In the genomic region with DNA sequence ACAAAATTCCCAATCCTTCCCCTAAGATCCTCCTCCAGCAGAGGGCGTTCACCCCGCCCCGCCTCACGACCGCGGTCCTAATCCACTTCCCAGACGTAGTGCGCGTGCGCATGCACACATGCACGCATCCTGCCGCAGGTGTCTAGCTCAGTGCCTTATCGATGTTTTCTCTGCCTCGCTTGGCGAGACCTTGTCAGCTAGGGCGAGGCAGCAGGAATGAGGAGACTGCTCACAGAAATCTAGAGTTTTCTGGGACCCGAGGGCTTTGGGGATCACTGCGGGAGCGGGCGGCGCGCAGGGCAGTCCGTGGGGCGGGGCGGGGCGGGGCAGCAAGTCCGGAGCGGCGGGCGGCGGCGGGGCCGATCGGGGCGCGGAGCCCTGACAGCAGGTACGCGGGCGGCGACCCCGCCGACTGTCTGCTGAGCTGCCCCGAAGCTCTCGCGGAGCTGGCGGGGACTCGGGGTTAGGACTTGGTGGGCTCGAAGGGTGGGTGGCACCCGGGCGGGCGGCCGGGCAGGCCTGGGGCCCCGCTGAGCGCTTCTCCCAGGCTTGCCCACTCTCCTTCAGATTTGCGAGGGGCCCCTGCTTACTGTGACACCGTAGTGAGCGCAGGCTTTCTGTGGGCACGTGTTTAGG, we compare ENCODE assay signal across 7 mouse cellular contexts. TPM values are rescaled to one million over a fixed set of nuclear protein-coding genes. Genes with fewer than 3 reads are reported as not detected.
DNase-seq lines count a peak whose midpoint lies in the region; ATAC-seq lines count a peak whose summit lies in the region.

Gene Dctn1, plus strand, starts transcription at position 314 of the 636 bp plus-strand sequence.

- ATAC-seq in embryonic facial prominence, embryonic 11.5 days (replicated peaks; ENCODE audit: insufficient number of reproducible peaks, low FRiP score, low TSS enrichment, low read depth): peak; percentile 71
- ATAC-seq in limb, embryonic 11.5 days (ENCODE audit: insufficient number of reproducible peaks, low FRiP score, low TSS enrichment, low read depth): peak; percentile 82; the same call in 1 of the 2 replicates
- ATAC-seq in midbrain, embryonic 14.5 days (ENCODE audit: low FRiP score, low TSS enrichment): peak; percentile 88

- no peaks in the 10 kb centered on the region for H3K36me3 ChIP-seq in embryonic facial prominence, embryonic 11.5 days (replicated peaks; ENCODE audit: control insufficient read depth, insufficient read depth, low read depth, low read length)
- no peaks in the 10 kb centered on the region for H3K36me3 ChIP-seq in limb, embryonic 11.5 days (ENCODE audit: control insufficient read depth, insufficient read depth, low read length)
- 0 out of 2 replicates have a peak, but pooled peaks cover 3% of the 10 kb centered on the region for H3K36me3 ChIP-seq in midbrain, embryonic 14.5 days (ENCODE audit: control insufficient read depth, insufficient read depth, low read length)

- 0 out of 2 replicates have a peak within 1 kb of the TSS, but pooled peaks have one; percentile 38 for H3K27ac ChIP-seq in embryonic facial prominence, embryonic 11.5 days (replicated peaks; ENCODE audit: low read depth, low read length)
- H3K27ac ChIP-seq in limb, embryonic 11.5 days (replicated peaks; ENCODE audit: low read depth, low read length): peak within 1 kb of the TSS; percentile 49; the same call in 1 of the 2 replicates
- peak within 1 kb of the TSS; percentile 94 for H3K27ac ChIP-seq in midbrain, embryonic 14.5 days (replicated peaks; ENCODE audit: low read depth, low read length)

- peak within 1 kb of the TSS; percentile 87 for H3K9ac ChIP-seq in embryonic facial prominence, embryonic 11.5 days (replicated peaks; ENCODE audit: low read length)
- H3K9ac ChIP-seq in limb, embryonic 11.5 days (ENCODE audit: low read length): peak within 1 kb of the TSS; percentile 80
- H3K9ac ChIP-seq in midbrain, embryonic 14.5 days (replicated peaks; ENCODE audit: low read length): peak within 1 kb of the TSS; percentile 89

- no peaks in the 10 kb centered on the region for H3K4me1 ChIP-seq in embryonic facial prominence, embryonic 11.5 days (ENCODE audit: control insufficient read depth, insufficient read depth, low read length)
- H3K4me1 ChIP-seq in limb, embryonic 11.5 days (ENCODE audit: control insufficient read depth, insufficient read depth, low read length): peaks cover 26% of the 10 kb centered on the region
- peaks cover 23% of the 10 kb centered on the region for H3K4me1 ChIP-seq in midbrain, embryonic 14.5 days (ENCODE audit: control insufficient read depth, insufficient read depth, low read length)

- no peaks in the 10 kb centered on the region for H3K9me3 ChIP-seq in embryonic facial prominence, embryonic 11.5 days (replicated peaks; ENCODE audit: control insufficient read depth, low read length)
- H3K9me3 ChIP-seq in limb, embryonic 11.5 days (ENCODE audit: control insufficient read depth, low read length): no peaks in the 10 kb centered on the region
- no peaks in the 10 kb centered on the region for H3K9me3 ChIP-seq in midbrain, embryonic 14.5 days (ENCODE audit: control insufficient read depth, low read length)

- WGBS in embryonic facial prominence, embryonic 11.5 days: 0% methylated on average over 53 of the region's 58 CpGs
- WGBS in limb, embryonic 11.5 days: under 1% methylated on average over 56 of the region's 58 CpGs
- under 1% methylated on average over 58 of the region's 58 CpGs for WGBS in midbrain, embryonic 14.5 days

- peak within 1 kb of the TSS; percentile 72 for H3K4me2 ChIP-seq in embryonic facial prominence, embryonic 11.5 days (ENCODE audit: low read depth, low read length)
- H3K4me2 ChIP-seq in limb, embryonic 11.5 days (ENCODE audit: low read depth, severe bottlenecking): peak within 1 kb of the TSS; percentile 51
- peak within 1 kb of the TSS; percentile 88 for H3K4me2 ChIP-seq in midbrain, embryonic 14.5 days (ENCODE audit: low read length)

- H3K27me3 ChIP-seq in embryonic facial prominence, embryonic 11.5 days (ENCODE audit: control insufficient read depth, insufficient read depth, low read length): peaks cover 16% of the 10 kb centered on the region
- H3K27me3 ChIP-seq in limb, embryonic 11.5 days (ENCODE audit: control insufficient read depth, insufficient read depth, low read length): peaks cover 20% of the 10 kb centered on the region
- peaks cover 28% of the 10 kb centered on the region for H3K27me3 ChIP-seq in midbrain, embryonic 14.5 days (ENCODE audit: control insufficient read depth, insufficient read depth, low read length)

- peak; percentile 98 for DNase-seq in adrenal gland, postnatal 14 days
- peak; percentile 96 for DNase-seq in embryonic facial prominence, embryonic 11.5 days (ENCODE audit: low spot score)
- DNase-seq in heart, adult 11 months: peak; percentile 99
- peak; percentile 96 for DNase-seq in kidney, adult 18-20 months
- DNase-seq in limb, embryonic 11.5 days (ENCODE audit: low spot score): peak; percentile 96
- peak; percentile 98 for DNase-seq in midbrain, embryonic 14.5 days
- DNase-seq in spleen, adult 18-20 months: peak; percentile 87 to 90

- peak within 1 kb of the TSS; percentile 85 for H3K4me3 ChIP-seq in embryonic facial prominence, embryonic 11.5 days (ENCODE audit: low read depth, low read length)
- peak within 1 kb of the TSS; percentile 79 for H3K4me3 ChIP-seq in limb, embryonic 11.5 days (ENCODE audit: low read depth, low read length)
- H3K4me3 ChIP-seq in midbrain, embryonic 14.5 days (replicated peaks; ENCODE audit: low read depth, low read length): peak within 1 kb of the TSS; percentile 89

RNA-seq across cellular contexts. Expression of gene Dctn1, which starts in this region (rescaled TPM):
- 102 and 126 TPM in 2 replicates for total RNA-seq in adrenal gland, postnatal 14 days (2021)
- polyA plus RNA-seq in embryonic facial prominence, embryonic 11.5 days (2014; fragmentation: Nextera tagmentation; extraction: Ambion mirVana): 67.0 and 73.5 TPM in 2 replicates
- polyA plus RNA-seq in limb, embryonic 11.5 days (2014; fragmentation: Nextera tagmentation; extraction: Ambion mirVana): 70.4 and 71.4 TPM in 2 replicates
- polyA plus RNA-seq in midbrain, embryonic 14.5 days (2014; fragmentation: Nextera tagmentation; extraction: Ambion mirVana): 134 and 135 TPM in 2 replicates

Comparison
In these comparisons a context has a peak if more than half of its experiments do, and no peak if none do; other contexts are left out.
1. Peak in every context shown above with its lines: DNase-seq, ATAC-seq, H3K4me3 ChIP-seq and H3K27ac ChIP-seq.
2. H3K27ac ChIP-seq: peak in every context shown above with its lines; median percentile 94 in midbrain, embryonic 14.5 days; 49 in limb, embryonic 11.5 days; 38 in embryonic facial prominence, embryonic 11.5 days.